Mouse (Mus musculus): ENCODE measurements at regions not wholly inside any gene's neighbourhood (a gene's known extent, or its start where the extent isn't known, plus 50 kb on each side); places are given as distances from the start of the nearest gene placed in this dataset.

GRCm38 (mm10) chr5:27906550-27906949, 64.6 kb downstream of the Htr5a start:
- DNase-seq (ENCODE audit: low spot score), result no peak
- Histone ChIP-seq H3K4me2 (ENCODE audit: low read depth, low read length, severe bottlenecking) (no peak overlapping the region), H3K36me3 (ENCODE audit: control insufficient read depth, insufficient read depth, low read length) (no peaks in the 10 kb centered on the region), H3K4me3 (ENCODE audit: low read depth, low read length) (no peak overlapping the region), H3K9me3 (ENCODE audit: control insufficient read depth, low read length) (no peaks in the 10 kb centered on the region), H3K27ac (ENCODE audit: low read depth, low read length) (no peak overlapping the region), H3K4me1 (replicated peaks; ENCODE audit: control insufficient read depth, insufficient read depth, low read length) (no peaks in the 10 kb centered on the region), H3K9ac (ENCODE audit: low read length) (no peak overlapping the region), H3K27me3 (ENCODE audit: control insufficient read depth, insufficient read depth, low read length) (no peaks in the 10 kb centered on the region)
- WGBS, result 81% methylated on average over 1 of the region's 1 CpGs
- ATAC-seq (replicated peaks; ENCODE audit: low FRiP score), result no peak

- WGBS, result 64% methylated on average over 5 of the region's 5 CpGs
- no peak overlapping the region for H3K9ac ChIP-seq (ENCODE audit: low read length)
Observed at GRCm38 (mm10) chr5:27908329-27908960, 66.5 kb downstream of the Htr5a start.

More at GRCm38 (mm10) chr5:27908329-27908960, 66.5 kb downstream of the Htr5a start:
- no peaks in the 10 kb centered on the region for H3K4me1 ChIP-seq (replicated peaks; ENCODE audit: control insufficient read depth, insufficient read depth, low read length)
- ATAC-seq (replicated peaks; ENCODE audit: low FRiP score), result no peak
- no peaks in the 10 kb centered on the region for H3K27me3 ChIP-seq (ENCODE audit: control insufficient read depth, insufficient read depth, low read length)
- DNase-seq (ENCODE audit: low spot score), result peak; percentile 14
- no peaks in the 10 kb centered on the region for H3K9me3 ChIP-seq (ENCODE audit: control insufficient read depth, low read length)
- no peak overlapping the region for H3K27ac ChIP-seq (ENCODE audit: low read depth, low read length)
- no peaks in the 10 kb centered on the region for H3K36me3 ChIP-seq (ENCODE audit: control insufficient read depth, insufficient read depth, low read length)
- H3K4me2 ChIP-seq (ENCODE audit: low read depth, low read length, severe bottlenecking), result no peak overlapping the region
- no peak overlapping the region for H3K4me3 ChIP-seq (ENCODE audit: low read depth, low read length)

All from forebrain, embryonic 11.5 days (tissue).